Mouse (Mus musculus) heart, adult 2 months (tissue): Measurements from ENCODE around the gene Sectm1a. TPM values are rescaled to one million over a fixed set of nuclear protein-coding genes. Genes with fewer than 3 reads are reported as not detected.
"Not testable (repeated sequence)": the region's sequence is repeated elsewhere in the genome, so short reads cannot be mapped to it uniquely, and the experiment has no call there.

ENCODE experiments used
- DNase-seq, 2 experiments: peaks; one replicate each; pipeline ENCODE4 v3.0.0; 2021
- H3K27ac ChIP-seq: fragments of 200-600 bp; 2 replicates; pipeline ENCODE4 v1.8.1; 2022
- H3K27me3 ChIP-seq: fragments of 200-500 bp; 2 replicates; pipeline ENCODE4 v1.6.1; 2012; ENCODE audit warnings: mild to moderate bottlenecking, low read length, inconsistent platforms, mixed read lengths; ENCODE audit not compliant: control insufficient read depth, insufficient read depth
- H3K36me3 ChIP-seq: fragments of 200-500 bp; 2 replicates; pipeline ENCODE4 v1.6.1; 2012; ENCODE audit warnings: low read length, inconsistent platforms; ENCODE audit not compliant: control insufficient read depth, insufficient read depth
- H3K4me1 ChIP-seq: fragments of 200-500 bp; 2 replicates; pipeline ENCODE4 v1.6.1; 2011; ENCODE audit warnings: low read length; ENCODE audit not compliant: control insufficient read depth, insufficient read depth
- H3K4me3 ChIP-seq: fragments of 200-600 bp; 2 replicates; pipeline ENCODE4 v1.8.1; 2022
- H3K79me2 ChIP-seq: fragments of 200-500 bp; replicated peaks from 2 replicates; pipeline ENCODE4 v1.6.1; 2012; ENCODE audit warnings: mild to moderate bottlenecking, inconsistent platforms, low read length, moderate library complexity, mixed read lengths; ENCODE audit not compliant: control insufficient read depth, insufficient read depth
- H3K9ac ChIP-seq: fragments of 200-500 bp; 2 replicates; pipeline ENCODE4 v1.6.1; 2012; ENCODE audit warnings: low read depth, mild to moderate bottlenecking, control low read depth, inconsistent platforms, low read length, mixed read lengths
- CTCF ChIP-seq: fragments of 200-600 bp; IDR thresholded peaks from 2 replicates; pipeline ENCODE4 v1.8.1; 2022; ENCODE audit warnings: antibody characterized with exemption, mild to moderate bottlenecking, moderate library complexity
- EP300 ChIP-seq: fragments of 200-500 bp; IDR thresholded peaks from 2 replicates; pipeline ENCODE4 v1.6.1; 2011; ENCODE audit warnings: low read depth, low read length, control low read depth; ENCODE audit not compliant: insufficient read depth
- POLR2A ChIP-seq: fragments of 200-500 bp; IDR thresholded peaks from 2 replicates; pipeline ENCODE4 v1.6.1; 2011; ENCODE audit warnings: mild to moderate bottlenecking, low read depth, low read length, control low read depth; ENCODE audit not compliant: insufficient read depth
- WGBS: fragments of 180-500 bp; shearing (Covaris S2); methylation state at CpG from one replicate; pipeline ENCODE4 v1.1.7; 2018; 5-methylcytosine and 5-hydroxymethylcytosine counted together
- intact Hi-C: fragments of 180-260 bp; cut with DNase I; formaldehyde crosslinking; loops from one replicate; pipeline ENCODE4 v1.15.1; 2025
- polyA plus RNA-seq: library from polyadenylated mRNA; depleted of rRNA; stranded (reverse); fragments of >200 nt; gene quantifications from 2 replicates; pipeline ENCODE4 v1.2.3, GENCODE M21; 2012
- total RNA-seq, 2 experiments: library from RNA; stranded (reverse); gene quantifications; 2 replicates each; pipeline ENCODE4 v1.2.3; 2021

Gene Sectm1a
- total and polyA plus RNA-seq, 3 experiments: not detected

DNA sequence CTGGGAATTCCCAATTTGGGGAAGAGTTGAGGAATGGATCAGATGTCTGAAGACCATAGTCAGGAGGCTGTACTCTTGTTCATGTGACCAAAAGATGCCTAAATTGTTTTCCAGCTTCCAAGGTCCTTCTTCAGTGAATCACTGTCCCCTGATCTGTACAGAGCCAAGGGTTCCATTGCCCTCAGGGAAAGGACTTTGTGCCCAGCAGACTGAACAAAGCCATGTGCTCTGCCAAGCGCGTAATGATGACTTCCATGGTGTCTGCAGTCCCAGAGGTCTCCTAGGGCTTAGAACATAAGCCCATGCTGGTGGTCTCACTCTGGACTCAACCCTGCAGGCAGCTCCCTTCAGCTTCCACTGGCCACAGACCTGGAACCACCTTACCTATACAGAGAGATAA is 13.1 kb downstream of the Sectm1a start:
- H3K27me3 ChIP-seq: no peaks in the 10 kb centered on the region
- no peak for TF ChIP-seq POLR2A
- H3K4me1 ChIP-seq: no peaks in the 10 kb centered on the region
- WGBS: 93% methylated on average over 2 of the region's 2 CpGs
- intact Hi-C loops: no loop called here
- no peak overlapping the region for H3K4me3 ChIP-seq
- no peaks in the 10 kb centered on the region for H3K36me3 ChIP-seq
- no peak overlapping the region for H3K9ac ChIP-seq
- H3K79me2 ChIP-seq: no peaks in the 10 kb centered on the region
- no peak overlapping the region for H3K27ac ChIP-seq
- no peak for DNase-seq

DNA sequence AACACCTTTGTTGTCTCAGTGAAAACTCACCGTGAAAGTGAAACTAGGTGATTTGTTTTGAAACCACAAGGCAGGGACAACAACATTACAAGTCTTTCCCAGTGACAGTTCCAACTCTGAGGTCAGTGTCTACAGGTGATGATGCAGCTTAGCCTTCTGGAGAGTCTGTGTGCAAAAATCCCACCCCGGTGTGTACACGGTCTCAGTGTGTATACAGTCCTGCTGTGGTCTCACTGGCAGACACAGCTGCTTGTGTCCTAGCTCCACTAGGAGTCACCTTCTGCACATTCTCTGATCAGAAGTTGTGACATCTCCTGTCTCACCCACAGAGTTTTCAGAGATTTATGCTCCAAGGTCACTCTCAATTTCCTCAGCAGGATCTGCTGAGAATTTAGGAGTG is 16.8 kb downstream of the Sectm1a start:
- intact Hi-C loops: loop anchor here (5.0 kb wide), 2 partner anchors 138 to 228 kb away; partner anchors contain the start of genes Hexdc and Ogfod3
- Histone ChIP-seq H3K9ac (no peak overlapping the region), H3K79me2 (no peaks in the 10 kb centered on the region), H3K4me1 (peaks cover 2% of the 10 kb centered on the region; the same call in 1 of the 2 replicates), H3K36me3 (no peaks in the 10 kb centered on the region), H3K4me3 (no peak overlapping the region), H3K27ac (no peak overlapping the region), H3K27me3 (no peaks in the 10 kb centered on the region)
- WGBS: 71% methylated on average over 3 of the region's 3 CpGs
- TF ChIP-seq POLR2A (no peak), CTCF (peak; percentile 55)
- no peak for DNase-seq

DNA sequence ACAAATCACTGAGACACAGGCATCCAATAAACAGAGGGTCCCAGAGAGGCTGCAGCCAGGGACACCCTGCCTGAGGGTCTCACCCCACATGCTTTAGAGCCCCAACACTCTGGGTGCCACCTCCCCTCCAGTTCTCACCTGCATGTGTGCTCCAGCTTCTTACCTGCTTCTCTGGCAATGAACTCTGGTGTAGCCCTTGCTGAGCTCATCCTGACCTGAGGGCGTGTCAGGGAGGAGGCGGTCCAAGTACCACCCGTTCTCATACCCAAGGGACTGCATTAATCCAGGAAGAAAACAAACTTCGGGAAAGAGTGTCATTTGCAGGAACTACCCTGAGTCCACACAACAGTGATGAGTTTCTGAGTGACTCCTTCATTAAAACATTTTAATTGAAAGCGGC is 17.6 kb downstream of the Sectm1a start, which contains the start of gene Sectm1b:
Gene Sectm1b, minus strand, starts transcription at position 191 of the 400 bp plus-strand sequence.
- intact Hi-C loops: loop anchor here (5.0 kb wide), 2 partner anchors 139 to 229 kb away; partner anchors contain the start of genes Hexdc and Ogfod3
- WGBS: 71% methylated on average over 5 of the region's 5 CpGs
- no peaks in the 10 kb centered on the region for H3K79me2 ChIP-seq
- no peak within 1 kb of the TSS for H3K9ac ChIP-seq
- H3K27me3 ChIP-seq: no peaks in the 10 kb centered on the region
- H3K36me3 ChIP-seq: no peaks in the 10 kb centered on the region
- H3K4me1 ChIP-seq: peaks cover 2% of the 10 kb centered on the region; the same call in 1 of the 2 replicates
- TF ChIP-seq POLR2A (no peak), EP300 (no peak)
- H3K27ac ChIP-seq: no peak within 1 kb of the TSS
- no peak within 1 kb of the TSS for H3K4me3 ChIP-seq
- DNase-seq: no peak

DNA sequence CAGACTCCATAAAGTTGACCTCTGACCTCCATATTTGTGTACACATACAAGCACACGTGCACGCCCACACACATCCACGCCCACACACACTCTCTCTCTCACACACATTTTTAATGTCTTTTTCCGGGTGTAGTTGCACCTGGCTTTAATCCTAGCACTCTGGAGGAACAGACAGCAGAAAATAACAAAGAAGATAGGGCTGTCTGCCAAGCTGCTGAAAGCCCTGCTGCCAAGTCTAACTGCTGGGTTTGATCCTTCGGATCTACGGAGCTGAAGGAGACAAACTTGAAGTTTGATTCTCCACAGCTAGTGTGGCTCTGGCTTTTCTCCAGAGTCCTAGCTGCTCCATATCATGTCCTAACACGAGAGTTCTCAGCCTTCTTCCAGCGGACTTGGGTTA is 19.4 kb downstream of the Sectm1a start:
- TF ChIP-seq CTCF (no peak), EP300 (no peak), POLR2A (no peak)
- H3K9ac ChIP-seq: no peak overlapping the region
- H3K36me3 ChIP-seq: no peaks in the 10 kb centered on the region
- H3K27ac ChIP-seq: no peak overlapping the region
- no peak overlapping the region for H3K4me3 ChIP-seq
- no peaks in the 10 kb centered on the region for H3K79me2 ChIP-seq
- DNase-seq: no peak
- H3K4me1 ChIP-seq: peaks cover 2% of the 10 kb centered on the region; the same call in 1 of the 2 replicates
- intact Hi-C loops: loop anchor here (5.0 kb wide), 2 partner anchors 141 to 231 kb away; partner anchors contain the start of genes Hexdc and Ogfod3
- WGBS: 32% methylated on average over 8 of the region's 8 CpGs
- no peaks in the 10 kb centered on the region for H3K27me3 ChIP-seq

DNA sequence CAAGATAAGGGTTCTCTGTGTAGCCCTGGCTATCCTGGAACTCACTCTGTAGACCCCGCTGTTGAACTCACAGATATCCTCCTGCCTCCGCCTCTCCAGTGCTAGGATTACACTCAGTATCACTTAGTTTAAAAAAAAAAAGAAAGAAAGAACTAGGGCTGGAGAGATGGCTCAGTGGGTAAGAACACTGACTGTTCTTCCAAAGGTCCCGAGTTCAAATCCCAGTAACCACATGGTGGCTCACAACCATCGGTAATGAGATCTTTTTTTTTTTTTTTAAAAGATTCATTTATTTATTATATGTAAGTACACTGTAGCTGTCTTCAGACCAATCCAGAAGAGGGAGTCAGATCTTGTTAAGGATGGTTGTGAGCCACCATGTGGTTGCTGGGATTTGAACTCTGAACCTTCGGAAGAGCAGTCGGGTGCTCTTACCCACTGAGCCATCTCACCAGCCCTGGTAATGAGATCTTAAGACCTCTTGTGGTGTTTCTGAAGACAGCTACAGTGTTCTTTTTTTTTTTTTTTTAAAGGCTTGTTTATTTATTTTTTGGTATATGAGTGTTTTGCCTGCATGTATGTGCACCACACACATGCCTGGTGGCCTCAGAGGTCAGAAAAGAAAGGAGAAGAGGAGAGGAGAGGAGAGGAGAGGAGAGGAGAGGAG is 20.5 kb downstream of the Sectm1a start:
- not testable (repeated sequence) for H3K27ac ChIP-seq, H3K27me3 ChIP-seq, H3K79me2 ChIP-seq

DNA sequence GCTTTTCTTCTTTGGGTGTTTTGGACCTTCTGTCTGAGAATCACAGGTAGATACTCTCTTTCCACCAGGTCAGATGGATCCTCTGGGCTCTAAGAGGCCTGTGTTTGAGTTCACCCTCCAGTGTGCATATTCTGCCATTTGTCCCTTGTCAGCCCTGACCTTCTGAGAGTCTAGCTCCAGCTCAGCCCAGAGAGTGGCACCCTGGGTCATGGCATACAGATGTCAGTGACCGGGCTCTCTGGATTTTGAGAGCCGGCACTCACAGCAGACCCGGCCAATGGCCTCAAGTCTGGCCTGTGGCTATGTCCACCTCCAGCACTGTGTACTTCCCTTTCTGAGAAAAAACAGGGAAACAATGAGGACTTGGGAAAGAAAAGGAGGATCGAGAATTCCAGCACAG is 21.5 kb downstream of the Sectm1a start:
- Histone ChIP-seq H3K79me2 (no peaks in the 10 kb centered on the region), H3K36me3 (no peaks in the 10 kb centered on the region), H3K9ac (no peak overlapping the region), H3K4me1 (peaks cover 2% of the 10 kb centered on the region; the same call in 1 of the 2 replicates), H3K4me3 (no peak overlapping the region), H3K27me3 (no peaks in the 10 kb centered on the region), H3K27ac (no peak overlapping the region)
- 91% methylated on average over 4 of the region's 4 CpGs for WGBS
- TF ChIP-seq POLR2A (no peak), EP300 (no peak), CTCF (no peak)
- no peak for DNase-seq
- intact Hi-C loops: no loop called here

More for the DNA sequence above, 20.5 kb downstream of the Sectm1a start:
- intact Hi-C loops: loop anchor here (5.0 kb wide), 2 partner anchors 142 to 232 kb away; partner anchors contain the start of genes Hexdc and Ogfod3
- H3K4me1 ChIP-seq, H3K9ac ChIP-seq, H3K36me3 ChIP-seq, H3K4me3 ChIP-seq, DNase-seq: not testable (repeated sequence)
- 96% methylated on average over 6 of the region's 6 CpGs for WGBS
